Mouse (Mus musculus): ENCODE measurements at regions not wholly inside any gene's neighbourhood (a gene's known extent, or its start where the extent isn't known, plus 50 kb on each side); places are given as distances from the start of the nearest gene placed in this dataset.

DNA sequence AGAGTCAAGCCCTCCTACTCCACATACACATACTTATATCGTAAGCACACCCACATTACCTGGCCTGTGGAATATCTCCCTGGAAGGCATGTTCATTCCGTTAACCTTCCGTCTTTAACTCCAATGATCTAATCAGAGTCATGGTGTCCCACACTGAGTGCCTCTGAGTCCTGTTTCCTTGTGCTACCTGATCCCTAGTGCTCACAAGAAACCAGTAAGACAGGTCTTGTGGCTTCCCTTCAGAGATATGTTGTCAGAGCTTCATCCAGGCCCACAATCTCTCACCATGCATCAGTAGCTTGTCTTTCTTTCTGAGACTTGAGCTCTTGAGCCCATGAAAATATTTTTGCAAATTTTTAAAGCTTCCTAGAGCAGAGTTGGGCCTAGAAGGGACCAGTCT is 63.2 kb upstream of the Cadm1 start:
- TF ChIP-seq GATA1 (IDR thresholded peaks at IDR 0.05; ENCODE audit: borderline replicate concordance, low read length) (no peak), FLI1 (IDR thresholded peaks at IDR 0.05; ENCODE audit: low read length) (no peak)
